Mouse (Mus musculus) telencephalon, adult 2 months (tissue): Measurements from ENCODE around the gene Nup188.

ENCODE experiments used
- DNase-seq: peaks from one replicate; pipeline ENCODE4 v3.0.0-alpha.2; 2011; ENCODE audit warnings: low read depth, low spot score

The Nup188 gene

DNA sequence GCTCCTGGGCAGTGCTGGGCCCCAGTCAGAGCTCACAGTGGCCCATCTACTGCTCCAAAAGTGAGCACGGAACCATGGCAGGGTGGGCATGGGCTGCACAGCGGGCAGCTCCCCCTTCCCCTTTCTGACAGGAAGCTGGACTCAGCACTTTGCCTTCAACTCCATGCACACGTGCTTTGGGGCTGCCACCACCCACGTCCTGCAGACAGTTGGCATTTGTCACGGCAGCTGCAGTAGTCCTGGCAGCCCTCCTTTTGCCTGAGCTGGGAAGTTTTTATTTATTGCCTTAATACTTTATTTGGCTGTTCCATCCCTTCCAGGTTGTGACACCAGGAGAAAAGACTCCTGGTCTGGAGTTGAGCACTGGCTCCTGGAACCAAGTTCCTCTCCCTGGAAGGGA lies 98.6 kb downstream of the Nup188 start:
- DNase-seq, result peak; percentile 41

DNA sequence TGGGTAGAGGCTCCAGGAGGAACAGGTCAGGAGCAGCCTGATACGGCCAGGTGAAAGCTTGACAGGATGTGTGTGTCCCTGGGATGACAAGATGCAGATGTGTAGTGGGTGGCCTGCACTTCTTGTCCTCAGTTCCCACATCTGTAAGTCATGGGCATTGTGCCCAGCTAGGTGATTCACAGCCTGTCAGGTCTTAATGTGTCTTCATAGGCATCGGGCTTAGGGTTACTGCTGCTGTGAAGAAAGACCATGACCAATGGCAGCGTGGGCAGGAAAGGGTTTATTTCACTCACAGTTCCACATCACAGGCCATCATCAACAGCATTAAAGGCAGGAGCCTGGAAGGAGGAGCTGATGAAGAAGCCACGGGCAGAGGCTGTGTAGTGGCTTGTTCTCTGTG lies 99.4 kb downstream of the Nup188 start:
- no peak for DNase-seq

DNA sequence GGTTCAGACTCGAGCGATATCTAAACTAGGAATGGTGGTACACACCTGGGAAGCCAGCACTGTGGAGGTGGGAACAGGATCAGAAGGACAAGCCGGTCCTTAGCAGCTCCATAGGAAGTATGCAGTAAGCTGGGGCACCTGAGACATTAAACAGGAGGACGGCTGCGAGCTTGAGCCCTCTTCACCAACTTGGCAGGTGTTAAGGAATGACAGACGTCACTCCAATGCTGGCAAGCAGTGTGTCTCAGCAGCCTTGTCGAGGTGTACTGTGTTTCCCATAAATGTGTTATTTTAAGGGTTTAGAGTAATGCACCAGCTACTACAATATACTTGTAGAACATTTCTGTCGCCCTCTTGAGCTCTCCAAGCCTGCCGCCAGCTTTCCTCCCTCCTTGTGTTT lies 100.7 kb downstream of the Nup188 start:
- no peak for DNase-seq

DNA sequence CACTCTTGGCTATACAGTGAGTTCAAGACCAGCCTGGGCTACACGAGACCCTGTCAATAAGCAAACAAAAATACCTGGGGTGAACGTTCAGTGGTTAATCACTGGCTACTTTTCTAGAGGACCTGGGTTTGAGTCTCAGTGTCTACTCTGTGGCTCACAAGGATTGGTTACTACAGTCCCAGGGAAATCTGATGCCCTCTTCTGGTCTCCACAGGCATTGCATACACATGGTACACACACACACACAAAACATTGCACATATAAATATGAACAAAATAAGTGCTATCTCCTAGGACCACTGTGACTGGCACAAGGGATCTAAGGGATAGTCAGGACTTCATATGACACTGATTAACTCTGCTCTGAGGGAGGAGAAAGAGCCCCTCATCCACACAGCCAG lies 102.8 kb downstream of the Nup188 start:
- no peak for DNase-seq

DNA sequence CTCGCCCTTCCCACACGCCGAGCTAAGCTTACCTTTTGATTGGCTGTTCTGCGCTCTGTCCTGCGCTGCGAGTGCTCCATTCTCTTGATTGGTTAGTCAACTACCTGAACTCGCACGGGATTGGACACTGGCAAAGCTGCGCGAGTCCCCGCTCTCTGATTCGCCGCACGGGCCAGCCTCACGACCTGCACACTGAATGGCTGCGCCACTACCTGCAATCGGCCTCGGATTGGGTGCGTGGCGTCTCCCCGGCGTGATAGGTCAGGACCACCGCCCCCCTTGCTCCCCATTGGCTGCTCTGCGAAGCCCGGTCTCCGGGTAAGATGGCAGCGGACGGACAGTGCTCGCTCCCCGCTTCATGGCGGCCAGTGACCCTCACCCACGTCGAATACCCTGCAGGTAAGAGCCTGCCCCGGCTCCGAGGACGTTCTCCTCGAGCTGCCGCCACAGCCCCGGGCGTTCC lies 105.9 kb downstream of the Nup188 start, which contains the start of gene Dolpp1:
TSS of gene Dolpp1 (plus strand) at position 141 of the 463 bp plus-strand sequence.
- DNase-seq, result peak; percentile 99

DNA sequence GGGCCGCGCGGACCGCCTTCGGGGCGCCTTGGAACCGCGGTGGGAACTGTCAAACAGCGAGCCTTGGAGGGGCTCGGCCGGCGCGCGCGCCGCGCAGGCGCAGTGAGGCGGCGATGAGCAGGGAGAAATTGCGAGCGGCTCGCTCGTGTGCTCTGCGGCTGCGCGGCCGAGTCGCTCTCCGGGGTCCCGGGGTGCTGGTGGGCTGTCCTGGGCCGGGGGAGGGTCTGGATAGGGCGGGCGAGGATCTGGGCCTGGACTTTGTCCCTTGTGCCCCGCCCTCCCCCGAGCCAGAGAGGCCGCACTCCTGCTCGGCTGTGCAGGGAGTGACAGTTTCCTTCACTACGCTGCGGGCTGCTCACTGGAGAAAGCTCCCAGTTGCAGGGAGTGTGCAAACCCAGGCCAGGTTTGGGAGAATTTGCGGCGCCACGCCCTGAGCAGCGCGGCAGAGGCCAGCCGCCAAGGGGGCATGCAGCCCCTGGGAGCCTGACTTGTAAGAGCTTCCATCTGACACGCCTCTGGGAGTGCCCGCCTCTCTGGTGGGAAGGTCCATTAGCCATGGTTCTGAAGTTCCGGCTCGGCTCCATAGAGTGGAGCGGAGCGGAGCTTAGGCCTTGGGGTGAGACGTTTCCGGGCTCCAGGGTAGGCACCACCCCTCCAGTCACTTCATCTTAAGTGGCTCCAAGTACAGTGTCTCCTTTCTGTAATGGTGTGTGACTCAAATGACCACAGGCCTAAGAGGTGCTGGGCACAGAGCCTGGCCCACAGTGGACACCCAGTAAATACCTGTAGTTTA lies 106.6 kb downstream of the Nup188 start:
- DNase-seq, result no peak

DNA sequence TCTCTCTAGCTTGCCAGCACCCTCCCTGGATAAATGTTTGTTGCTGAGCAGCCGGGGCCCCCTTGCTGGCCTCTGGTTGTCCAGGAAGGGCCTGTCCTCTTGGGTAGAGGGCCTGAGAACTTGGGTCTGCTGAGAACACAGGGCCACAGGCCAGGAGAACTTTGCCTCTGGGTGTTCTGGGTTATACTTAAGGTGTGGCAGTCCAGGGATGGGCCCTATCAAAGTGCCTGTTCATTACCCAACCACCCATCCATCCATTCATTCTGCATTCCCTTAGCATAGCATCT lies 107.1 kb downstream of the Nup188 start:
- DNase-seq, result no peak
